Mouse (Mus musculus): ENCODE measurements around the gene Rab8b.

DNA sequence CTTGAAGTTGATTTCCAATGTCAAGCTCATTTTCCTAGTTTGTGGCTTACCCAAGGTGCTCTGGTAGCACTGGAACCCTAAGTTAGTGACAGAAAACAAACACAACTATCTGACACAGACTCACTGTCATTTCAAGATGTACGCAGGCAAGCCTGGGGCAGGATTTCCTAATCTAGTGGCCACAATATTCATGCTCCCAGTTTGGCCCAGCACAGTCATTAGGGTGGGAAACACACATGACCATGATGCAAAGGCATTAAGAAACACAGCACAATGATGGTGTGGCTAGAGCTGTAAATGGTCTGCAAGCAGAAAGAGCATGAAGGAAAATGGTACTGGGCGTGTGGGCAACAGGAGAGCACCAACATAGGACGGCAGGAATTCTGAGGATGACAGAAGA is 37.6 kb downstream of the Rab8b start:
- TF ChIP-seq POLR2A (IDR thresholded peaks at IDR 0.05; ENCODE audit: low read depth, low read length), result no peak
- TF ChIP-seq CTCF (IDR thresholded peaks at IDR 0.05; ENCODE audit: extremely low read depth, insufficient read depth, insufficient read length, insufficient replicate concordance), result no peak

All from spleen, adult 2 months (tissue).